Mouse (Mus musculus) telencephalon, adult 2 months (tissue): ENCODE results near the gene Krtap3-3.
"Not testable (repeated sequence)": the region's sequence is repeated elsewhere in the genome, so short reads cannot be mapped to it uniquely, and the experiment has no call there.

Experiments used
- DNase-seq: peaks from one replicate; pipeline ENCODE4 v3.0.0-alpha.2; 2011; ENCODE audit warnings: low read depth, low spot score

Gene Krtap3-3

DNA sequence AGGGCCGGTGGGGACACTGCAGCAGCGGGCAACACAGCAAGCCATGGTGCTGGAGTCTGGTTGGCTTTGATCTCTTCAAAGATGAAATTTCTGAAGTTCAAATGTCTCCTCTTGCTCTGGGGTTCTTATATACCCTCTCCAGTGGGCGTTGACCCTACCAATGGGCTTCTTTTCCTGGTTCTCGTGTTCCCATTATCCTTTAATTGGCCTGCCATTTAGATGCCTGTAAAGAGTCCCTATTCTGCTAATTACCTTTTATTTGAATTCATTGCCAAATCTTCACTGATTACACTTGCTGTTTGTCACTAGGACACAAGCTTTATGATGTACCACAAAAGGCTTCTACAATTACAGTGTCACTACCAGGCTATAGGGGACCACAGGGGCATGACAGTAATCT lies at the start of gene Krtap3-3:
Gene Krtap3-3, minus strand, starts transcription at position 101 of the 400 bp plus-strand sequence.
- no peak for DNase-seq

DNA sequence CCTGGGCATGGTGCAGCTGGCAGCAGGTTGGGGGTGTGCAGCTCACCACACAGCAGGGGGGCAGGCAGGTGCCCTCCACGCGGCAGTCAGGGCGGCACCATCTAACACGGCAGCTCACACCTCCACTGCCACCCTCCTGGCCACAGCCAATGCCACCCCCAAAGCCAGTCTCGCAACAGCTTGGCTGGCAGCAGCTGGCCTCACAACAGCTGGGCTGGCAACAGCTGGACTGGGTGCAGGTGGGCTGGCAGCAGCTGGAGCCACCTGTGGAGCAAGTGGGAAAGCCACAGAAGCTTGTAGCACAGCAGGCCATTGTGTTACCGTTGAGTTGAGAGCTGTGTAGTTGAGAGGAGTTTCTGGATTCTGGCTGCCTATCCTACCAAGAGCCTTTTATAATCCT lies 47.1 kb upstream of the Krtap3-3 start, which contains the start of gene Krtap9-3:
Gene Krtap9-3, minus strand, starts transcription at position 364 of the 400 bp plus-strand sequence.
- DNase-seq, result not testable (repeated sequence)

DNA sequence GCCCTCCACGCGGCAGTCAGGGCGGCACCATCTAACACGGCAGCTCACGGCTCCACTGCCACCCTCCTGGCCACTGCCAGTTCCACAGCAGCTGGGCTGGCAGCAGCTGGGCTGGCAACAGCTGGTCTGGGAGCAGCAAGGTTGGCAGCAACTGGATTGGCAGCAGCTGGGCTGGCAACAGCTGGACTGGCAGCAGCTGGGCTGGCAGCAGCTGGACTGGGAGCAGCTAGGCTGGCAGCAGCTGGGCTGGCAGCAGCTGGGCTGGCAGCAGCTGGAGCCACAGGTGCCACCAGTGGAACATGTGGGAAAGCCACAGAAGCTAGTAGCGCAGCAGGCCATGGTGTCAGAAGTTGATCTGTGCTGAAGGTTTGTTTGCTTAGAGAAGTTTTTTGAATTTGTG lies 40.3 kb upstream of the Krtap3-3 start, which contains the start of gene Krtap1-3:
Gene Krtap1-3, minus strand, starts transcription at position 359 of the 400 bp plus-strand sequence.
- DNase-seq, result no peak

DNA sequence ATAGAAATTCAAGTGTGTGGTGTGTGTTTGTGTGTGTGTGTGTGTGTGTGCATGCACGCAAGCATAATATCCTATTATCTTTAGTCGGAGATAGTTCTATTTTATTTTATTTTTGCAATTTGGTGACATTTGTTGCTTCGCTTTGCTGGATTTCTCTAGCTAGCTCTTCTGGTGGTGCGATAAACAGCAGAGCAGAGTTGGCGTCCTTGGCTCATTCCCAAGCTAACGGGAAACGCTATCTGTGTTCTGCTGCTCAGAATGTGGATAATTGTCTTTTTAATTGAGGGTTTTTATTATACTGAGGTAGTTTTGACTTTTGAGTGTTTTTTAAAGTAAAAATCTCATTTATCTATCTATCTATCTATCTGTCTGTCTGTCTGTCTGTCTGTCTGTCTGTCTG lies 34.4 kb upstream of the Krtap3-3 start:
- peak; percentile 57 for DNase-seq

DNA sequence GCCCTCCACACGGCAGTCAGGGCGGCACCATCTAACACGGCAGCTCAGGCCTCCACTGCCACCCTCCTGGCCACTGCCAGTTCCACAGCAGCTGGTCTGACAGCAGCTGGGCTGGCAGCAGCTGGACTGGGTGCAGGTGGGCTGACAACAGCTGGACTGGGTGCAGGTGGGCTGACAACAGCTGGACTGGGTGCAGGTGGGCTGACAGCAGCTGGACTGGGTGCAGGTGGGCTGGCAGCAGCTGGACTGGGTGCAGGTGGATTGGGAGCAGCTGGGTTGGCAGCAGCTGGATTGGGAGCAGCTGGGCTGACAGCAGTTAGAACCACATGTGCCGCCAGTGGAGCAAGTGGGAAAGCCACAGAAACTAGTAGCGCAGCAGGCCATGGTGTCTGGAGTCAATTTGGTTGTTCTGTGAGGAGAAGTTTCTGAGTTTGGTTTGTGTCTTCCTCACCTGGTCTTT lies 32.6 kb upstream of the Krtap3-3 start, which contains the start of gene Krtap1-4:
Gene Krtap1-4, minus strand, starts transcription at position 410 of the 460 bp plus-strand sequence.
- DNase-seq, result no peak

DNA sequence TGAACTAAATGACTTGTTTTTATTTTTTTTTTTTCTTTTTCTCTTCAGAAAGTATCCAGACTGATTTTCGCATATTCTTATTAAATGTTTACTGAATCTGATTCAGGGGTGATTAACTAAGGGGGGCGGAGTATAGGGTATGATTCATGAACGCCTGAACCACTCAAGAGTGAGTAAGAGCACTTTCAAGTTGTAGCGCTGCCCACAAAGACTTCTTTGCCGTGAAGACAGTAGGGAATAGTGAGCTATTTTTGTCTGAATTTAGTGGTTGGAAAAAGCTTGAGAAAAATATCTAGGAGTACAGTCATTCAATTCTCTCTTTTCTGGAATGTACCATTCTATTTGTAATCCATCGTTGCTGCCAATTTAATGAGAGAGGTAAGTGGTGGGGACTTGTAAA lies 30.9 kb upstream of the Krtap3-3 start:
- DNase-seq, result peak; percentile 58

DNA sequence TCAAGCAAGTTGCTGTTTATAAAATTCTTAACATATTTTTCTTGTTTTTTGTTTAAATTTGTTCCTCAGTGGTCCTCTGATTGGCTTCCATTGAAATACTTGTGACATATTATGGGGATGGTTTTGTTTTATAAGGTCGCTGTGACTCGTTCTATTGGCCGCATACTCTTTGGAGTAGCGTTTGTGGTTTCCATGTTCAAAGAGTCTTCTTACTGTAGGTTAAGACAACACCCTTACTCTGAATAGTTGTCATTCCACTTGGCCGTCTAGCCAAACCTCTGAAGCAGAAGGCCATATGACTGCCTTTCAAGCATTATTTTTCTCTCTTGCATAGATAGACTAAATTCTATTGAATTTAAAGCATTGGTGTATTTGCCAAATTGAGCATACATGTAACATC lies 30.4 kb upstream of the Krtap3-3 start:
- DNase-seq, result no peak

DNA sequence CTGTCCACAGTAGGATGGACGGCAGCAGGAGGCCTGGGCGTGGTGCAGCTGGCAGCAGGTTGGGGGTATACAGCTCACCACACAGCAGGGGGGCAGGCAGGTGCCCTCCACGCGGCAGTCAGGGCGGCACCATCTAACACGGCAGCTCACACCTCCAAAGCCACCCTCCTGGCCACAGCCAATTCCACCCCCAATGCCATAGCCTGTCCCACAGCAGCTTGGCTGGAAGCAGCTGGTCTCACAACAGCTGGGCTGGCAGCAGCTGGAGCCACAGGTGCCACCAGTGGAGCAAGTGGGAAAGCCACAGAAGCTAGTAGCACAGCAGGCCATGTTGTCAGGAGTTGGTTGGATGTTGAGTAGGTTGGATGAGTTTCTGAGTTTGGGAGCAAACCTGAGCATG lies 30.0 kb upstream of the Krtap3-3 start, which contains the start of gene Krtap1-5:
Gene Krtap1-5, minus strand, starts transcription at position 381 of the 400 bp plus-strand sequence.
- DNase-seq, result no peak

DNA sequence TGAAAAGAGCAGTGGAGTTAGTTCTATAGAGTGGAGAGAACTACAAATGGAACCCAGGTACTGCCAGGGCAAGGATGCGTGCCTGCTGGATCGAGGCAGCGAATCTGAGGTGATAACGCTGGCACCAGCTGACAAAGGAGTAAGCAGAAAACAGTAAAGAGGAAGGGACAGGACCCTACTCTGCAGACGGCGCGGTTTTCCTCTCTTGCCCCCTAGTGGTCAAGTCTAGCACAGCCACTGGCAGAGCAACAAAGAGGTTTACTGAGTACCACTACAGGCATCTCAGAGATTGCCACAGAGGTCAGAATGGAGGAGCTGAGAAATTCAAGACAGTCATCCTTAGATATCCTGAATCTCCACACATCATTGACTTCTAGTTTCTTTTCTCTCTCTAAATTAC lies 23.4 kb upstream of the Krtap3-3 start:
- no peak for DNase-seq

DNA sequence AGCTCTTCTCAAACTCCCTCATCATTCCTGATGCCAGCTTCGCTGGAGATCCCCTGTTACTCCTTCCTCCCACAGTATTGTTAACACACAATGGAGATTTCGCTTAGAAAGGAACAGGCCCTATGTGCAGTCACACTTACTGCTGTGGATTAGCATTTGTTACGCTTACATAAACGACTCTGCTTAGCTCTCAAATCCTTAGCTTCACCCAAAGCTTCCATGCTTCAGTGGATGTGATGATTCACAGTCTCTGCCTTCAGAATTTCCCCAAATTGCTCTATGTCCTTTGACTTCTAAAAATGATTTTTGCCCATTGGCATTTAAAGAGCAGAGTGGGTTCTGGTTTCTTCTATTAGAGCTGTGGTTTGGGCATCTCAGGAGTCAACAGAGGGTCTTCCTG lies 22.5 kb upstream of the Krtap3-3 start:
- peak; percentile 46 for DNase-seq

DNA sequence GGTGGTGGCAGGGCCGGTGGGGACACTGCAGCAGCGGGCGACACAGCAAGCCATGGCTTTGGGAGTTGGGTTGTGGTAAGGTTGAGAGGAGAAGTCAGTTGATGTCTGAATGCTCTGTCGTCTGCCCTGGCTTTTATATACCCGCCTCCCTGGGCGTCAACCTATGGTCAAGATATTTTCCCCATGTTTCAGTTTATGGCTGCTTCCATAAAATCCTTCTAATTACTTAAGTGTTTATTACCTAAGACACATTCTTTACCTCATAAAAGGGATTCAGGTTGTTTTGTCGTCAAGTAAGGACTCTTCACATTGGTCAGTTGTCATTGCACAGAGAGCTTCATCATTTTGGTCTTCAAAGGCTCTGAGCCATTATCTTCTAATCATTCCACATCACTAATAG lies 15.9 kb upstream of the Krtap3-3 start, which contains the start of gene Krtap3-1:
Gene Krtap3-1, minus strand, starts transcription at position 101 of the 400 bp plus-strand sequence.
- no peak for DNase-seq

DNA sequence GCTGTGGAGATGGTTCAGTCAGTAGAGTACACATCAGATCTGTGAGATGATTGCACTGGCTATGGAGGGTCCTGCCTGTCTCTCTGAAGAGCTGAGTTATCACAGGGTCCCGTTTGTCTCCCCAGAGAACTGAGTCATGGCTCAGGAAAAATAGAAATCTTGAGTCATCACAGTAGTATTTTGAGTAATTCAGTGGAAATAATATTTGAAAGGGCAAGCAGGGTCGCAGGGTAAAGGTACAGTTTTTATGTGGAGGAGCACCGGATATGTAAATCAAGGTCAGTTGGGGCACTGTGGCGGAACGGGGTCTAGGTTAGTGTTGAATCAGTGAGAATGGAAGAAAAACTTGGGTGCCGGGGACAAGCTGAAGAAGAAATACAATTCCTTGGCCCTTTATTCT lies 11.9 kb upstream of the Krtap3-3 start:
- DNase-seq, result no peak

DNA sequence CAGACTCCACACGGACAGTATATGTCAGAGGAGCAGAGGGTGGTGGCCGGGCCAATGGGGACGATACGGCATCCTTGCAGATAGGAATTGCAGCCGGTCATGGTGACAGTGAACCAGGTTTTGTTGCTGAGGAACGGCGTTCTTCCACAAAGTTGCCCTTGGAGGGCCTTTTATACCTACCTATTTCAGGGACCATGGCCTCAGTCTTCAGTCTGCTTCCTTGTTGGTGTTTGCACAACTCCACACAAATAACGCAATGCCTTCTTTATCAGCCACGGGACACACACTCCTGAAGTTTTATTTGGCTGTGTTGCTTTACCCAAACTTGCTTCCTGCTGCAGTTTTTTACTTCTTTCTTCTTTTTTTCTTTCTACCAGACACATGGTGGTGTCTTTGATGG lies 8.7 kb upstream of the Krtap3-3 start, which contains the start of gene Gm11939:
Gene Gm11939, minus strand, starts transcription at position 101 of the 400 bp plus-strand sequence.
- no peak for DNase-seq

DNA sequence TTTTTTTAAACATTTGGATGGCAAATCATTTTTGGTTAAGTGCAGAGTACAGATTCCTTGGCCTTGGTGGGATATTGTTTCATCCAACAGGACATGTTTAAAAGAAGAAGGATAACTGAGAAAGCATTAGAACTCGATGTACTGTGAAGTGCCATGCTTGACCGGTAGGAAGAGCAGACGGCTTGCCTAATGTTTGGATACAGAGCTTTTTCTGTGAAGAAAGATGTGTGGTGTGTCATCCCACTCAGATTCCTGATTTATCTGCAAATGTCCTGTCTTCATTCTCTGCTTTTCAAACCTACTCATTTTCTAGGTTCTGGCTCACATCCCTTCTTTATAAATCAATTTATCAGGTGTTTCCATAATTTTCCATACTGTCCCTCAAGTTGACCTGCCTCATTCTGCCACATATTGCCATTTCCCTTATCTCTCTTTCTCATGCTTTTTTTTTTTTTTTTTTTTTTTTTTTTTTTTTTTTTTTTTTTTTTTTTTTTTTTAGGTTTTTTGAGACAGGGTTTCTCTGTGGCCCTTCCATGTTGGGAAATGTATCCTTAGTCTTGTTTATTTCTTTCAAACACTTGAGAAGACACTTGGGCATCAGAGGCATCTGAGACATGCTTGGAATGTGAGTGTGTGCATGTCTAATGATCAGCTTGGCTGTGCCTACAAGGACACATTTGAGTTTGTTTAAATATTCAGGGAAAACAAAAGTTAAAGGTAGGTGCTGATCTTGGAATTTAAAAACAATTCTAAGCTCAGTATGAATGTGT lies 7.5 kb upstream of the Krtap3-3 start:
- peak; percentile 39 for DNase-seq

DNA sequence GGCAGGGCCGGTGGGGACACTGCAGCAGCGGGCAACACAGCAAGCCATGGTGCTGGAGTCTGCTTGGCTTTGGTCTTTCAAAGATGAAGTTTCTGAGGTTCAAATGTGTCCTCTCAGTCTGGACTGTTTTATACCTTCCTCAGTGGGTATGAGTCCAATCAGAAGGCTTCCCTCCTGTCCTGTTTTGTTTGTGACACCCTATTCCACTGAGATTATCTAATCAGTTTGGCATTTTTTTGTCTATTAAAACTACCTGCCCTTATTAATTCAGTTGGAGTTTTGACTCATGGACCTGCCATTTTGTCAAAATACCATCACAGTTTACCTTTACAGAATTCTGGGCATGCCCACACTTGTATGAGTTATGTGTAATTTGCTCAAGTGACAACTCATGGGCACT lies 6.1 kb upstream of the Krtap3-3 start, which contains the start of gene Krtap3-2:
Gene Krtap3-2, minus strand, starts transcription at position 101 of the 400 bp plus-strand sequence.
- DNase-seq, result no peak

DNA sequence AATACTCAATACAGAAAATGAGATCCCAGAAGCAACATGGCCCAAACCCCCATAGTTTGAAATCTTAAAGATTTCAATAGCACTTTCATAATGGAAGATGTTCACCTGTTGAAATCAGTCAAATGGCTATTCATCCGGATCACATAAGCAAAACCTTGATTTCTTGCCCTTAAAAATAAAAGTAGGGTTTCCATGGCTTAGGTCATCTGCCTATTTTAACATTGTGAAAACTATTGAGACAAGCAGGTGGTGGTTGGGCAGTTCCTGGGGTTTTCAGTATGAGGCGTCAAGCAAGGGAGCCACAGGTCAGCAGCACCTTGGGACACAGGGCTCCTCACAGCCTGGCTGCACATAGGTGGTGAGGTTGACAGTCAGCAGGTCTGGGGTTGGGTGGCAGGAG lies 5.5 kb upstream of the Krtap3-3 start:
- no peak for DNase-seq

DNA sequence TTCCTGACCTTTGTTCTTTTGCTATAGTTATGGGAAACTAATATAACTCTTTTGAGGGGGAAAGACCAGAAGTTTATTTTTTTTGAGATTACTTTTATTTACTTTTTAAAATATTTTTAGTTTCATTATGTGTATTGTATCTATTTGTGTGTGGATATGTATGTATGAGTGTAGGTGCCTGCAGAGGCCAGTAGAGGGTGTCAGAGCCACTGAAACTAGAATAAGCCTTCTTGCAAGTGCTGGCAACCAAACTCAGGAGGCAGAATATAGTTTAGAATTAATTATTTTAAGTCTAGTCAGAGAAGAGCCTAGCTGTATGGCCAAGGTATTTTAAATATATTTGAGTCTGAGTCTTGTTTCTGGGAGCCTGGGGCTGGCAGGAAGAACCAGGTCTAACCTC lies 2.8 kb downstream of the Krtap3-3 start:
- no peak for DNase-seq

DNA sequence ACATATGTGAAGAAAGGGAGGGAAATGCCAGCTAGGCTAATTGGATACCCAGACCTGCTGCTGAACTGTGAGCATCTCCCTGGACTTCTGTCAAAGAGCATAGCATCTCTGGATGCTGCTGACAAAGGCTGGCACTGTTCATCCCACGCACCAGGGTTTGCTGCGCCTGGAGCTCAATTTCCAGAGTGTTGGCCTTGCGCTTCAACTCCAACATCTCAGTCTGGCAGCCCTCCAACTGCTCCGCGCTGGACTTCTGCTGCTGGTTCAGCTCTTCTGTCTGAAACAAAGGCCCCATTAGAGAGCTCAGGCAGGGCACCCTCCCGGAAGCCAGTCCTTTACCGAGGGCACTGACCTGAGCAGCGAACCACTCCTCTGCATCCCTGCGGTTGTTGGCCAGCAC lies 10.9 kb downstream of the Krtap3-3 start:
- DNase-seq, result peak; percentile 41

DNA sequence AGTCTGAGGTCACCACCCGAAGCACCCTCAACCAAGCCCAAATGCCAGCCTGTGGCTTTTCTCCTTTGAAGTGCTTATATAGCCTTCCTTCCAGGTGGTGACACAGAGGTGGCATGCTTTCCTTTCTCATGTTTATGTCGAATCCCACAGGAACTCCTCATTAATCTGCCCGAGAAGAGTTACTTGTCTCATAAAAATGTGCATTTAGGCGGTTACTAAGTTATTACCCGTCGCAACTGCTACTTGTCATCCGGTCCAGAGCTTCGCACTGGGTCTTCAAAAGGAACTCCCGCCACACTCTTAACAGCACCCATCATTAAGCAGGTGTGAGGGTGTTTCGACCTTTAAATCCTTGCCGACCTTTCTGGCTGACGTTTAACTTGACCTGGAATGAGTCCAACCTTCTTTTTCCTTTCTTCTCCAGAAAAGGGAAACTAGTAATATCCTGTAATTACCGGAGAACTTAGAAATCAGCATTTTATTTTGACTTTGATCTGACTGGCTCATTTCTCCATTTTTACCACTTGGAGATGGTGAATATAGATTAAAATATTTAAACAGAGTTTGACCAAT lies 29.3 kb downstream of the Krtap3-3 start, which contains the start of gene Krt39:
Gene Krt39, minus strand, starts transcription at position 51 of the 573 bp plus-strand sequence.
- DNase-seq, result no peak

DNA sequence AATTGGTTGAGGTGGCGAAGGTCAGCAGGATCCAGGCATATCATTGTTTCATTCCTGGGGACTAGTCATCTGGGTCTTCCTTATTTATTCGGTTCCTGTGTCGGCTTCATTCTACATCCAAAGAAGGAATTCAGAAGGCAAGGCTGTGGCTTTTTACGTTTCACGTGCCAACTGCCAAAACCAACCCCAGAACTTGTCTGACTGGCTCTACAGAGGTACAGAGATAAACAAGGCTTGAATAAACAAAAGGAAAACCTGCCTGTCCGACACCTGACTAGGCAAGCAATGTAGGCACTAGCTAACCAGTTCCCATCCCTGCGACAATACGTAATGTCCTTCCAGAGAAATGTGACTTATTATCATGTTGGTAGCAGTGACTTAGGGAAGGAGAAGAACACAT lies 36.6 kb downstream of the Krtap3-3 start:
- DNase-seq, result no peak
